Mouse (Mus musculus): ENCODE data around the gene Slx4ip.
"Not testable (repeated sequence)": the region's sequence is repeated elsewhere in the genome, so short reads cannot be mapped to it uniquely, and the experiment has no call there.

Gene Slx4ip

DNA sequence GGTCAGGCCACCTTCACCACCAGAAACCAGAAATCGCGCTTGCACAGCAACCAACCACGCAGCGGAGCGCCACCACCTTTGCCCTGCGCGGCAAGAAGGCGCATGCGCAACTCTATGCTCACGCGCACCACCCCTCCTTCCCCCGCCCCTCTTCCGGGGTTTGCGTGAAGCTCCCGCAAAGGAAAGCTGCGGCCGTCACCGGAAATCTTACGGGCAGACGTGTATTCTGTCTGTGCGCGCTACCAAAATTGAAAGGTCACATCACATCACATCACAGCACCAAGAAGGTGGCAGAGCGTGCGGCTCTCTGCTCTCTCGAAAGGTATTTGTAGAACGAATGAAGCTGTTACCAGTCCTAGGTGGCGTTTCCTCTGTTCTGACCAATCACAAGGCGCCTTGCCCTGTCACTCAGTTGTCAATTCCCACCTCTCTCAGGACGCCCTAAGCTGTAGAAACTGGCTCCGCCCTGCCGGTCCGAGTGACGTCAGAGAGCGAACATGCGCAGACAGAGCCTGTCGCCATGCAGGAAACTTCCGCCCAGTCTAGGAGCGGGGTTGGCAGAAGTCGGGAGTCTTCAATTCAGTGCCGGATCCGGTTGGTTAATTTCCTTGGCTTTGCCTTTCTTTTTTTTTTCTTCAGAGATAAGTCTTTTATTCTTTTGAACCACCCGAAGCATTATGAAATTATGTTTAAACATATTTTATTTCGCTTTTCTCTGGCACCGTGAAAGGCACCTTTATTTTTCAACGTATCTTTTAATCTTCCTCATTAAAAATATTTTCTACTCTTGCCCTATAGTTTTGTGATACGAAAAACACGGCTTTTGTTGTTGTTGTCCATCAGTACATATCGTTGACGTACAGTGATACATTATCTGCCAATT, at the start of gene Slx4ip, which contains the start of the genes AL731706.1 and Mkks:
TSS of gene Slx4ip (plus strand) at position 151 of the 883 bp plus-strand sequence.
TSS of gene AL731706.1 (minus strand) at position 322 of the 883 bp plus-strand sequence.
TSS of gene Mkks (minus strand) at position 322 of the 883 bp plus-strand sequence.
- peak; percentile 99 for DNase-seq (ENCODE audit: low spot score in 2 of 2)

DNA sequence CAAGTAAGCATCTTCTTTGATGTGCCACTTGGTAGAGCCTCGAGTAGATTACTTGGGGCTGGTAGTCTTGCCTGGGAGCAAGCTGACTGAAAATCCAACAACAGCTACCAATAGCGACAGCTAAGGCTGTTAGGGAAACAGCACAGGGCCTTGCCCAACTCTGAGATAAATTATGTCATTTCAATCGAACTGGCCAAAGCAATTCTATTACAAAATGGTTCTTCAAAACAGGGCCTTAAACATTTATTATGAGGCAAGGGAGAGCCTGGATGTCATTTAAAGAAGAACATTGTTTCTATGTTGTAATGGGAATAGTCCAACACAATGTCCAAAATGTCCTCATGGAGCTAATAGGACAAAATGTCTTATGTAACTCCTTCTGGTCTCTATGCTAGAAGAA, 40.7 kb upstream of the Slx4ip start:
- no peak for DNase-seq (ENCODE audit: low spot score in 2 of 2)

DNA sequence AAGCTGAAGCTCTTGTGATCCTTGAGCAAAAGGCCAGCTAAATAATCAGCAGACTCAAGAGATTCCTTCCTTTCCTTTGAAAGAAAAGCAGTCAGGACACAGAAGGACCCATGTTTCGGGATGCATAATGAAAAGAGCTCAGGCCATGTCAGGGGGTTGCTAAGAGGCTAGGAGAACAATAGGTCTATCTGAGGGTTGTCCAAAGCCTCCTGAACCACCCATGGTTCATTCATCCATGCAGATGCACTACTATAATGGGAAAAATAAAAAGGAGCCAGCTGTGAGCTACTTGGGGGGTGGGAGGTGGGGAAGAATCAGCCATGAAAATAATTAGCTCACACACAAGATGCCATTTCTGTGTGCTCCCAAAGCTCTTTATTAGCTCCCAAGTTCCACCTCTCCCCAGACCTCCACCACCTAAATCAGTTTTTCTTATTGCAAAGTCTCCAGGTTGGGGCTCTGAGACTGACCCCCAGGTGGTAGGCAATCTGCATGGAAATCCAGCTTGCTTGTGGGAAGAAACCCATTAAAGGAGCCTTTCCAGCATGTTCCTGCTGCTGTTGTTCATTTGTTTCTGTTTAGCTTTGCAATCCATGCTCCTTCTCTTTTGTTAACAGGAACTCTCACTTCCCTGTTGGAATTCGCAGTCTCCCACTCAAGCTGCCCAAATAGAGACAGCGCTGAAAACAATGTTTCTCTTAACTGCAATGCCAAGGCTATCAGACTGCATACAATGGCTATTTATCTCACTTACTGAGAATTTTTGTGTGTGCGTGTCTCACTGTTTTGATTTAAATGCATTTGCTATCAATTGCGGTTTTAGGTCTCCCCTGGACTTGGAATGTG, 36.3 kb upstream of the Slx4ip start:
- no peak for DNase-seq (ENCODE audit: low spot score in 2 of 2)

DNA sequence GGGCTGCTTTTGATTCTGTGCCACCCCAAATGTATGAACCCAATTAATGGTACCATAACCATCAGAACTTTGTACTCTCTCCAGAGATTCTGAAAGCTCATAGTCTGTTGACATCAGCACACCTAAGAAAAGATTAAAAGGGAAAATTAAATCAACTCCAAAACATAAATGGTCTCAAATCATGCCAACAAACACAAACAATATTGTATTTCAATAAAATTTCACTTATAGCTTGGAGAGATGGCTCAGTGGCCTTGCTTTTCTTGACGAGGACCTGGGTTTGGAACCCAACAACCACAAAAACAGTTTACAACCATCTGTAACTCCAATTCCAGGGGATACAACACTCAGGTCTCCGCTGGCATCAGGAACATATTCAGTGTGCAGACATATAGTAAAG, 5.4 kb upstream of the Slx4ip start, which contains the start of gene AL731706.2:
TSS of gene AL731706.2 (minus strand) at position 101 of the 400 bp plus-strand sequence.
- no peak for DNase-seq (ENCODE audit: low spot score in 2 of 2)

DNA sequence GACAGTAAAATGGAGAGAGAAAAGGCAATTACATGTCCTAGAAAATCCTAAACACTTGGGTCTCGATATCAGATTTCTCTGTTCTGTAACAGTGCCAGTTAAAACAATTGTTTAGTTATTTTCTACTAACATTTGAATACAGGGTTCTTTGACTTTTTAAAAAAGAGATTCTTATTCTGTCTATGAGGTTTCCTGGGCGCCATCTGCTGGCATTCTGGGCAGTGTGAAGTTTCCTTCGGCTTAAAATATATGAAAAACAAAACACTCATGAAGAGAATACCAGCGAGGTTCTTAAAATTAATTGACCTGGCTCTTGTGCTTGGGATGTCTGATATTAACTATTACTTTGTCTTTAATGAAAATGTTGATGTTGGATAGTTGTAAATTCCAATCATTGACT, 4.2 kb upstream of the Slx4ip start:
- no peak for DNase-seq (ENCODE audit: low spot score in 2 of 2)

DNA sequence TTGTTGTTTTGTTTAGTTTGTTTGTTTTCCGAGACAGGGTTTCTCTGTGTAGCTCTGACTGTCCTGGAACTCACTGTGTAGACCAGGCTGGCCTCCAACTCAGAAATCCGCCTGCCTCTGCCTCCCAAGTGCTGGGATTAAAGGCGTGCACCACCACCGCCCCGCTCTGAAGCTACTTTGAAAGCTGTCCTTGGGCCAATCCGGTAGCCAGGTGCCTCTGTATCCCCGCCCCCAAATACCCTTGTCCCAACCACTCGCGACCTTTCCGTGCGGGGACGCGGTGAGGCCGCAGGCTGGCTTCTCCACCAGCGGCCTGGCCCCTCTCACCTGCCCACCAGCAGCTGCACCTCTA, 326 bp upstream of the Slx4ip start:
- not testable (repeated sequence) for DNase-seq (ENCODE audit: low spot score in 2 of 2)

DNA sequence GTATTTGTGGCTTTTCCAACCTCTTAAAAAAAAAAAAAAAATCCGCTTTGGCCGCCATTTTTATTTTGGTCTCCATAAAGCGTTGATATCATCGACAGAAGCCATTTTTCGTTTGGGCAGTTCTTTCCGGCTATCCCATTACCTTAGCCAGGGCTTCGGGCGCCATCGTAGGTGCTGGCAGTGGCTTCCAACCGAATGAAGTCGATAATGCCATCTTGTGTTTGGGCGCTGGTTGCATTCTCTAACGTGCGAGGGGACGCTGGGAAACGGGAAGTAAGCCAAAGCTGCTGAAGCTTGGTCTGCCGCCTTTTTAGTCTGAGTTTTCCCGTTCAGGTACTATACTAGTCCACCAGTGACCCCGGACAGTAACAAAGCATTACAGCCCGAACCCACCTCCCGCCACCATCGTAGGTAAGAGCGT, 943 bp downstream of the Slx4ip start:
- DNase-seq (ENCODE audit: low spot score in 2 of 2): peak; percentile 95 to 97

DNA sequence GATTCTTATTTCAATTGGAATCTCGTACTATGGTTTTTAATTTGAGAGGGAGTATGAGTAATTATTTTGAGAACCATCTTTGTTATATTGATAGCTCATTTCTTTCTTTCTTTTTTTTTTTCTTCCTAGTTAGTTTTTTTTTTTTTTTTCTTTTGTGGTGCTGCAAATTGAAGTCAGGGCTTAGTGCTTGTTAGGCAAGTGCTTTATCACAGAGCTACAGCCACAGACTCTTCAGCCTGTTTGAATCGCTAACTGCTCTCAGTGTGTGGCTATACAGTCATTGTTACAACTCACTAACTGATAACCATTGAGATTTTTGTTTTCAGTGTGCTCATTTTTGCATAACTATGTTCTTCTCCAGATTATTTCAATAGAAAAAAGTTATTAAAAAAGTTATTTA, 3.5 kb downstream of the Slx4ip start:
- no peak for DNase-seq (ENCODE audit: low spot score in 2 of 2)

DNA sequence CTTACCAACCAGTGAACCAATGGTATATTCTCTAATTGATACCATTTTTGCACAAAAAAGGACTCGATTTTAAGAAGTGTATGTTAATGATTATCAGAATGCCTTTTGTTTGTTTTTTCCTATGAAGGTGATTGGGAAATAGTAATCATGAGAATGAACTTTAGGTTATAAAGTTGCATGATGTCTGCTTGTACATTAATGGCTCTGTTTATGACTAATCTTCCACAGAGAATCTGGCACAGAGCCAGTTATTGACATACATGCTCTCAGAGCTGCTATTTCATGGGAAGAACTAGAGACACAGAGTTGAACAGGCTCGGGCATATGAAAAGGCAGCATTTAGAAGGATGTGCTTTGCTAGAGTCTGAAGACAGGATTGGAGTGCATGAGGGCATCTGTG, 5.1 kb downstream of the Slx4ip start:
- no peak for DNase-seq (ENCODE audit: low spot score in 2 of 2)

DNA sequence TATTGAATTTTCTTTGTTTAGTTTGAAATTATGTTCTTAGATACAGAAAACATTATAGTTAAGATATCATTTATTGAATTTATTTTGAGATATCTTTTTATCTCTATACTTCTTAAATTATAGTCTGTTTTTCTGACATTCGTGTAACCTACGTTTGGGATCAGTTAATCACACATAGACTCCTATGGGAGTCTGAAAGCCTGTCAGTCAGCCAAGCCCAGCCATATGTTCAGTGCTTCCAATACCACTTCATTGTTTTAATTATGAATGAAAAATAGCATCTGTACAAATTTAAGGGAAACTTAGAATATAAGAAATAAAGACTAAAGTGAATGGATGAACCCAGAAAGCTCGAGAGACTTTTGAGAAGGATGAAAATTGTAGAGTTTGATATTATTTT, 17.6 kb downstream of the Slx4ip start:
- no peak for DNase-seq (ENCODE audit: low spot score in 2 of 2)

DNA sequence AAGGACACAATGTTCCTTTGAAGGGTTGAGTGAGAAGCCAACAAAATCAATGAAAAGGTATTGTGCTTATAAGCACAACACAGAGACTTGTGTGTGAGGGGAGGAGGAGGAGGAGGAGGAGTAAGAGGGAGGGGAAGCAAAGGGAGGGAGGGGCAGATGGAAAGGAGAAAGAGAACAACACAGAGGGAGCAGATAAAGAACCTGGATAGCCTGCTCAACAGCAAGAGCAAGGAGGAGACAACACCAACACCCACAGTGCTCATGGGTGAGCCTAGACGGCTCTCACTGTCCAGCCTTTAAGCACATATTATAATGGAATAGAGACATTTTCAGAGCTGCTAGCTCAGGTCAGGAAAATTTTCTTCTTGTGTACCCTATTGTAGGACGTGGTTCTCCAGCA, 18.3 kb downstream of the Slx4ip start:
- DNase-seq (ENCODE audit: low spot score in 2 of 2): no peak

DNA sequence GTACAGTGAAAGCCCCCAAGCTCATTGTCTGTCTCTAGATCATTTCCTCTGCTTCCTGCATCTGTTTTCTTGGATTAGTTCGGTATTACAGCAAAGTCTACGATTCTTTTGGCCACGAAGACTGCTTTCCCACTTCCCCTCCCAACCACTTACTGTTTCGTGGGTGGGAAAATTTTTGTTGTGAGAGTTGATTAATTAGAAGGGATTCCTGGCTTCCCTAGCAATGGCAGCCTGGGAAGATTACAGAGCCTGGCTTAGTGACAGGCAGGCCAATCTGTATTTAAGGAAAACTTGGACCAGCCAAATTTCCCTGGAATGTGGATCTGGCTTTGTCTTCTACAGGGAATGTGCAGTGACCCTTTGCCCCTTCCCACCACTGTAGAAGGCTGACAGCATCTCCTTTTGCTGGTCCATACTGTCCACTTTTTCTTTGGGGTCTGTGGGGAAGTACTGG, 21.0 kb downstream of the Slx4ip start:
- no peak for DNase-seq (ENCODE audit: low spot score in 2 of 2)

DNA sequence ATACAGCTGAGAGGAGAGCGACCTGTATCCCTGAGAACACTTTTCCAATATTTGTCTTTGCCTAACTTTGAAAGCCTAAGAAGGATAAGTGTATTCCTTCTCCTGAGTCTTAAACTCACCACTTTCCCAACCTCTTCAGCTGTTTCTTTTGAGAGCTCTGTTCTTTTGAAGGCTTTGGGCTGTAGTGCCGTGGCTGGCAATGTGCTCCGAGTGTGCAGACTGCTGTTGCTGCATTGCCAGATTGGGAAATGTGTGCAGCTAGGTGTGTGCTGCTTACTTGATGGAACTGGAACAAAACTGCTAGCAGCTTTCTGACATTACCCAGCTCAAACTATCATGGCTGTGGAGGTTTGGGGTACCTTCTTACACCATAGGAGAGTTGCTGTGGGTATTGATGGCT, 22.0 kb downstream of the Slx4ip start:
- DNase-seq (ENCODE audit: low spot score in 2 of 2): no peak

DNA sequence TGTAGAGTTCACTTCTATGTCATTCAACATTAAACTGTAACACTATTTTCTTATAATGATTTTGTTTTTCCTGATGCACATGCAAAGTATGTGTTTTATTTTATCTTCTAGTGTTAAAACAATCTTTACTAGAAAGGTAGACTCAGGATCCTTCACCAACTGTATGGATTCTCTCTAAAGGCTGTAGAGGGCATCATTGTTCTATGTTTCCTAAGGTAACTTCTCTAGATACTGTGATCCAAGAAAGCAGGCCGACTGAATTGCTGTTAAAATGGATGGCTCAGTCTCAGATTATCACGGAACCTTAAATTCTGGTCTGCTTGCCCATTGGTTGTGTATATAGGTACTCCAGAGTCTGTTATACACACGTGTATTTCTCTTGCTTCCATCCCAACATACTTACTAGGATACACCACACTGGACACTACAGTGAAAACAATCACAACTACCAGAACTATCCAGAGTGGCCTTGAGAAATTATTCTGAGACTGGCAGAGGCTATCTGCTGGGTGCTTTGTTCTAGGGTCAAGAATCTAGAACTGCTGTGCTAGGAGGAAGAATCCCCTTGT, 23.4 kb downstream of the Slx4ip start:
- DNase-seq (ENCODE audit: low spot score in 2 of 2): no peak

DNA sequence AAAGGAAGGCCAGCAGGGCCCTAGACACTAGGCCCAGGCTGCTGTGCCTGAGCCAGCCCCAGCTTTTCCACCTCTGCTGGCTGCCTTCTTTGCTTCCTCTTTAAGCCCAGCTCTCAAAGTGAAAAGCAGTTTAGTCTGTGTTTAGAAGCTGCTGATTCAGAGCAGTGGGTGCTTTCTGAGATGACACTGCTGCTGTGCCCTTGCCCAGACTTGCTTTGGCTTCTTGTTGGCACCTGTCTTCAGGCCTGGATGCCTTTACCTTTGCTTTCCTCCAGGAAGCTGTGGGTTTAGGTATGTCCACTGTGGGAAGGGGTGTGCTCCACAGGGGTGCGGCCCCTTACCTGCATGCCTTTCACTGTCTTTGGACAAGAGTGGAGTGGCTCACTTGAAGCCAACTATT, 28.4 kb downstream of the Slx4ip start:
- no peak for DNase-seq (ENCODE audit: low spot score in 2 of 2)

DNA sequence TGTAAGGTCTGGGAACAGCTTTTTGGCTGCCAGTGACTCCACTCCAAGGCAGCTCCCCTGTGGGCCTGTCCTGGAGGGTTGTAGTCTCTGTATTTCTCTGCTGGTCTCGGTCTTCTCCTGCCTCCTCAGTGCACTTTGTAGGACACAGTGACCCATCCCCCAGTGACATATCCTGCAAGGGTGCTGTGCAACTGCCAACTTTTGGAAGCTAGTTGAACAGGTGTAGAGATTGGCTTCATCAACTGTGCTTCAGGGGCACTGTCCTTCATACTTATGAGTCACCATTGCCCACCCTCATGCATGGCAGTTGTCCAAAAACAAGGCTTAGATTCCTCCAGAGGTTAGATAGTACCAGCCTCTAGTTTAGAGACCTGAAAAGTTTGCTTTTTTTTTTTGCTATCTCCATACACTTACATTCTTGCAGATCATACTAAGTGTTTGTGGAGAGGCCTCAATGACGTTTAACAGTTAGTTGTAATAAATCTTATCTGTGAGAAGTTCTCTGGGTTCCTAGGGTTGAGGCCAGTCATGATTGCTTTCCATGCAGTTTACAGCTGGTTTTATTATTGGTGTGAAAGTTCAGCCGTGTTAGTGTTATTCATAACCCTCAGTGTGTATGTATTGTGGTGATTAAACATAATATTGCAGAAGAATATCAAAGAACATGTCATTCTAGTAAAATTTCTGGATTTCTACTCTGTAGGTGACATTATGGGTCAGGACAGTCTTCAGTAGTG, 29.4 kb downstream of the Slx4ip start:
- no peak for DNase-seq (ENCODE audit: low spot score in 2 of 2)

DNA sequence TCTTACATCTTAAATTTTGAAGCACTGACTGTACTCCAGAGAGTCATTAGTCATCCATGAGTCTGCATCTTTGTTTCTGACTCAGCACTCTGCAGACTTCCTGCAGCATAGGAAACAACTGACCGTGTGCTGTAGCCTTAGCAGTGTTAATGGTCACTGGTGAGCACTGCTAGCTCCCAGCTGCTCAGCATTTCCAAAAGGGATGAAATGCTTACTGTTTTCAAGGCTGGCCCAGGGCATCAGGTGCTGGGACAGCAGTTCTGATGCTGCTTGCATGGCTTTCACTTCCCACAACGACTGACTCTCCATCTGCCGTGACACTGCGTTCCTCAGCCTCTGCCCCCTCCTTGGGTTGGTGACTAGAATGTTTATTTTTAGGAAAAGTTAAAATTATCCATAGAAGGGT, 30.0 kb downstream of the Slx4ip start:
- DNase-seq (ENCODE audit: low spot score in 2 of 2): no peak

DNA sequence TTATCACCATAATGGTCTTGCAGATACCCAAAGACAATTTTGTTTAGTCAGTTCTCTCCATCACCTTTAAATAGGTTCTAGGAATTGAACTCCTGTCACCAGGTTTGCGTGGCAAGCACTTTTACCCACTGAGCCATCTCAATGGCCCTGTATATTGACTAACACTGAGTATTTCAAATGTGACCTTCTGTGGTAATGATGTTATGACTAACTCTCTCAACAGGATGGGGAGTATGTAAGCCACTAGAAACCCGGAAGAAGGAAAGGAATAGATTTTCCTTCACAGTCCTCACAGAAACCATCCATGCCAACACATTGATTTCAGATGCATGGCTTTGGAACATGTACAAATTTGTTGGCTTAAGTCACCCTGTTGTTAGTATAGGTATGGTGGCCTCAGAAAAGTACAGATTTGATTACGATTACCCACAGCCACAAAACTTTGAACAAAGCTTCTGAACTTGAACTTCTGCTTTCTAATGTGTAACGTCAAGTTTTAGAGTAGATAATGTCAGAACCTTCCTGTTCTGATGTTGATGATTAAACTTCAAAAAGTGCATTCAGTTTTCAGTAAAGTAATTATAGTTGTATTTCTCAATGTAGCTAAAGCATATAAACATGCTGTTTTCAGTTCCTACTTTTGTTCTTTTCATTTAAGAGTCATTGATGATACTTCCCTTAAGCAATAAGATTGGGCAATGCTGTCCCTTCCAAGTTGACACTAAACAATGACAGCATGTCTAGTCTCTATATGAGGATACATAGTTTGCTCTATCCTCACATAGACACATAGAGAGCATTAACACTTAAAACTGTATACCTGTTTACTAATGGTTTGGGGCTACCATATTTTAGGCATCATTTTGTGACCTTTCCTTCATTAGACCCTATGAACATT, 45.6 kb downstream of the Slx4ip start:
- no peak for DNase-seq (ENCODE audit: low spot score in 2 of 2)

DNA sequence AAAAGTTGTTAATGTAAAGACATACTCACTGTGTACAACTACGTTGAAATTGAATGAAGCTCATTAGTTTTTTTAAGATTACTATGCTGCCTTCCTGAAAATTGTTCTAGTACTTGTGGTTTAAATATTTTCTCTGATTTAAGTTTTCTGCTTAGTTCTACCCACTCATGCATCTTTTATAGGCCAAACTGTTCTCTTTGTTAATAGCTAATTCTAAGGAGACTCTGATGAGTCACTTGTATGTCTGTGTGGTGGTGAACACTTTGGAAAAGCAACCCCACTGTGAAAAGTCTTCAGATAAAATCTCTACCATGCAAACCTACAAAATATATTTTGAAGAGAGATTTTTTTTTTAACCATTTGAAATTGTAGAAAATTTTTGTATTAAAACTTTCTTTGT, 47.2 kb downstream of the Slx4ip start:
- no peak for DNase-seq (ENCODE audit: low spot score in 2 of 2)

DNA sequence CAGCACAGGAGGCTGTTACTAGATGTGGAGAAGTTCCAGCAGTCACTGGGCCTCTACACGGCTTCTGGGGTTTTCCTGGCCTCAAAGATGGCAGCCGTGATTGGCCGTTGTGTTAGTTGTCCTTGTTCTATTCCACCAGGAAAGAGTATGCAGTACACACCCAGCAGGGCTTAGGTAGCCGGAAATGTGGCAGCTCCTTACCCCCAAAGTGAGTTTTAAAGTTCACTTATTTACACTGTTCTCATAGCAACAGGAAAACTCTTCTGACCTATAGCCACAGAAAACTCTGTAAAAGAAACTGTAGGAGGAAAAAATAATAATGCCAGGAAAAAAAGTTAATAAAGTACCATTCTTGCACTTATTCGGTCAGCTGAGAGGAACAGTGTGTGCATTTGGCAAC, 55.3 kb downstream of the Slx4ip start:
- no peak for DNase-seq (ENCODE audit: low spot score in 2 of 2)
